Mouse (Mus musculus): ENCODE data around the gene Elmo1.

Gene Elmo1

DNA sequence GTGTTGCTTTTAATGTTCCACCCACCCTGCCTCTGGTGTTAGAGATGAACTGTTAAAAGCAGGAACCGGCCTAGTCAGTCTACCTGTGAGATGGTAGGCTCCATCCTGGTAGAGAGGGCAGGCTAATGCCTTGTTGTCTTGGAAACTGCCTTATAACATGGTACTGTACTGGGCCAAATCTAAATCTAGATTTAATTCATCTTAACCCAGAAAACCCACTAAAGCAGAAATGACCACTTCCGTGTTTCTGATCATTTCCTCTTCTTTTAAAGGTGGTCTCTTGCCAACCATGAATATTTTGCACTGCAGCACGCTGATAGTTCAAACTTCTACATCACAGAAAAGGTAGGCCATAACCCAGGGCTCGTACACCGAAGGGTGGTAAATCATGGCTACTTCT lies 118.5 kb downstream of the Elmo1 start:
- DNase-seq, result no peak

DNA sequence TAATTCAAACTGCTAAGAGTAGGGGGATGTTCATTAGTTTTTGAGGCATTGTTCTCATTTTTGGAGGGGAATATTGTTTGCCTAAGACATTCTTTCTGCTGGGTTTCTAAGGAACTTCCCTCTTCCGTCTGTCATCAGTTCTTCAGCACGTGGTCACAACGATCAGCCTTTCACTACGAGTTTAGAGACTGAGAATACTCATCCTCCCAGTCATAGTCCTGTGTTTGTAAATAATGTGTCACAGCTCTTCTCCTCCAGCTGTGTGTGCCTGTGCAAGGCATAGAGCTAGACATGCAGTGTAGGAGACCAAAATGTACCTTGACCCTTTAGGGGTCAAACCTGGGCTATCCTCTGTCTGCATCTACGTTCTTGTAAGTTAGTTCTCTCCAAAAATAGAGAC lies 121.4 kb downstream of the Elmo1 start:
- no peak for DNase-seq

DNA sequence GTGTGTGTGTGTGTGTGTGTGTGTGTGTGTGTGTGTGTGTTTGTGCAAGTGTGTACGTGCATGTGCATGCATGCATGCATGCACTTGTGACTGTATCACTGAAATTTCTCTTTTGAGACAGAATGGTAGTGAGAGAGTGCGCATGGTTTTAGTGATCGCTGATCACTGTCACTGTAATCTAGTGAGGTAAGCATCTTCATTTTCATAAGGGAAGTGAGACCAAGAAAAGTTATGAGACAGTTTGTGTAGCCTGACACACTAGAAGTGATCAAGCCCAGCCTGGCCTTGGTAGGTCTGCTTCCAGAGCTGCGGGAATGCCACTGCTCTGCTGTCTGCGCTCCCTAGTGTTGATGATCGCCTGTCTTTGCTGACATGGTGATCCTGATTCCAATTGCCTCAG lies 122.3 kb downstream of the Elmo1 start:
- DNase-seq, result no peak

DNA sequence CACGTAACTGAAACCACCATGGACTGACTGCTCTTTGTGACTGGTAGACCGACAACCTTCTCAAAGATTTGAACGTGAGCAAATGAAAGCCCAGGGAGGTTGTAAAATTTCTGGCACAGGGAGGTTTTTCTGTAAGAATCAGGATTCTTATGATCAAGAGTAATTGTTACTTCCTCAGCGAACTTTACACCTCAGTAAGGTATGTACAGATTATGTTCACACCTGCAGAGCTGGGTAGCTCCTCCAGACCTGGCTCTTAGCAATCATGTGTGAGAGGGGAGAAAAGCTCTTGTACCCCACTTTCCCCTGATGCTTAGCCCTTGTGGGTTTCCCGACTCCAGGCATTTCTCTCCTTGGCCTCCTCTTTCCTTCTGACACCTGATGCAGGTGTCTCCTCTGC lies 123.5 kb downstream of the Elmo1 start:
- no peak for DNase-seq

DNA sequence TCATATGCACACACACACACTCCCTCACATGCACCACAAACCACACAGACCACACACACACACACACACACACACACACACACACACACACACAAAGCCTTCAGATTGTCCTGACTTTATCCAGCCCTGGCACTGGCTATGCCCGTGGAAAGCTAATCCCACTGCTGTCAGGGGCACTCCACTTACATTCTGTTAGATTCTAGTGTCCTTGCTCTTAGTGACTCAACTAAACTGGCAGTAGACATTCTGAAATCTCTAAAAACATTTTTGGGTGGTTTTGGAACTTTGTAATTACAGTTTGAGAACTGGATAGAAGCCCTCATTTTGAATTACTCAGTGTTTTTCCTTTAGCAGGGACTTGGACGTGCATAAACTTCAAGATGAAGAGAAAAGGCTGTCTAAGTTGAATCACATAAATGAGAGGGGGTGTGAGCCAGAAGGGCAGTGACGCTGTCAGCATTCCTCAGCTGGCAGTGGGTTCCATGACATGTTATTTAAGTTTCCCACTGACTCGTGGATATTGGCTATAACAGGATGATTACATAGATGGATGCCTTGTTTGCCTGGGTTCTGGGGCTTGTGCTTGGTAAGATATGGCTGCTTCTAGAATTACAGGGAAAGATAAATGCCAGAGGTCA lies 127.2 kb downstream of the Elmo1 start:
- DNase-seq, result no peak

DNA sequence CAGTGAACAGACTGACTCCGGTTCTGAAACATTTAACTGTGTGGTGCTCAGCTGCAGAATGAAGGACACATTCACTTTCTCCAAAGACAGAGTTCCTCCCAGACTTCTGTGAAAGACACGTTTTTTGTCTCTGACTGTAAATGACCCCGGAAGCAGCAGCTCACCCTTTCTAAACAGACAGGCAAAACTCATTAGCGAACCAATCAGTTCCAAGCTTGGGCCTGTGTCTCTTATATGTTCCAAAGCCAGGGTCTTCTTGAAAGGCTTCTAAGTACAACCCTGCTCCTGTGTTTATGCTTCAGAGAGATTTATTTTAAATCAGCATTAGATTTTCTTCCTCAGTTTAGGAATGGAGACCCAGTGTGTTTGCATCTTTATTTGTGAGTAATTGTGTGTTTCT lies 127.7 kb downstream of the Elmo1 start:
- DNase-seq, result no peak

DNA sequence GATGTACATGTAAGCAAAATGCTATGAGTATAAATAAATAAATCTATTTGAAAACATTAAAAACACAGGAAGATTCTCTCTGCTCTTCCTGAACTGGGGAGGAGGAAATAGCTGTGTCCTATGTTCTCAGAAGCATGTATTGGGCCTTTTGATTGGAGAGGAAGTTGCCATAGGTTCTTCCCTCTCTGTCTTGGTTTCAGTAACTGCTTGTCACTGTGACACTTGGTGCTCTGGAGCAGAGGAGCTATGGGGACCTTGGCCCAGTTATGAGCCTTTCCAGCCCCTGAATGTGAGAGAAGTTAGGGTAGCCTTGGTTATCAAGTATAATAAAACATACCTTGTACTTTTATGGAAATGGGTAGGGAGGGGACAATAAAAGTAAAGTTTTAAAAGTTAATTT lies 130.0 kb downstream of the Elmo1 start:
- DNase-seq, result no peak

DNA sequence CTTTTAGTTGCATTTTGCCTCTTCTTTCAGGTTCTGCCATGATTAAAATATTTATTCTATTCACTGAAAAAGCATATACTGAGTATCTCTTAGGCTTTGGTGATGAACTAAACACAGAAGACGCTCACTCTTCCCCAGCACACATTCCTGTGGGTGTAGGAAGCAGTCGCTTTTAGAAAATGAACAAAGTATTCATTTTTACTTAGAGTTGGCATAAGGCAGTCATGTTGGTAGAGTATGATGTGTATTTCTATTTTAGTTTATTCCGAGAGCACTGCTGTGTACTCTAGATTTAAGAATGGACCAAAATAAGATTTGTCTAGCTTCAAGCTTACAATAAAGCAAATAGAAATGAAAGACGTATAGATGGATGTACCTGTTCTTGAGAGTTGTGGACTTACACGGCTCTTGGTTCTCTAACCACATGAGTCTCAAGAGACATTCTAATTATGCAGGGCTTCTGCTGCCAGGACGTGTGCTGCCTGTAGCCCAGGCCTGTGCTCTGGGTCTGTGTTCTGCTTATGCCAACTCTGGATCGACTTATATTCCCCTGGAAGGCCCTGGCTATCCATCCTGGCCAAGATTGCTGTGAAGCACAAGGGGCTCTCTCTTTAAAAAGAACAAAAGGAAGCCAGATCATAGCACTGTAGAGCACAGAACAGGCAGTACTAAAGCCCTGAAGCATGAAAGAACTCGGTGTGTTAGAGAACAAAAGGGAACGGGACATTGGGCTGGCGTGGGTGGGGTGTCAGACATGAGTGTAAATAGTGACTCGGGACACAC lies 137.7 kb downstream of the Elmo1 start:
- peak in 1 of 2 experiments; percentile 4 for DNase-seq

DNA sequence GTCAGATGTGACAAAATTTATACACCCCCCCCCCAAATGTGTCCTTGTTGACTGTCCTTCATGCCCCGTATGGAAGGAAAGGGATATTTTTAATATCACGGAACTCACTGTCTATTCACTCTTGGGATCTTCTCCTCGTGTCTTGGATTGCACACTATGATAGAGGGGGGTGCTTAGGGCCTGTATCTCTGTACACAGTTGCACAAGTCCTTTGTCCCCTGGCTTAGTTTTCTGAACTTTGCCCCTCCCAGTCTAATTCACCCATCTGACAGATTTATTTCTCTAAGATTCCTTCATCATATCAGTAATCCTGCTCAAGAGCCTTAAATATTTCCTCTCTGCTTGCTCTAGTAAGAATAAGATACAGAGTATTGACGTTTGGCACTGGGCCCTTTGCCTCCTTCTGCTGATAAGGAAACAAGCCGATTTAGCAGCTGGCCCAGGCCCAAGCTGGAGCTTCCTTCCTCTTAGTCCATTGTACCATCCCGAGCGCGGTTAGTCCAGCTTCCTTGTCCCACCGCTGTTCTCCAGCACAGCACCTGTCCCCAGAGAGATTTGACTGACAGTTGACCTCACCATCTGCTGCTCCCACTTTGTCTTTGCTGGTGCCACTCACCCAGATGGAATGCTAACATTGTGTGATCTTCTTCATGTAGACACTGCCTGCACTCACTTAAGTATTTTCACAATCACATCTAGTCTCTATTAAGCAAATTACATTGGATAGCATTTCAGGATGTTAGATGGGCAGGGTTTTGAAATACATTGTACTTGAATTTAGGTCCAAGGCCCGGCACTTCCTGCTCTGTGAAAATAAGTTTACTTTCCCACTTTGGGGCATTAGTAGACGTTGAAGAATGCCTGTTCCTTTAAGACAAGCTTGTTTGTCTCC lies 141.7 kb downstream of the Elmo1 start:
- no peak for DNase-seq

DNA sequence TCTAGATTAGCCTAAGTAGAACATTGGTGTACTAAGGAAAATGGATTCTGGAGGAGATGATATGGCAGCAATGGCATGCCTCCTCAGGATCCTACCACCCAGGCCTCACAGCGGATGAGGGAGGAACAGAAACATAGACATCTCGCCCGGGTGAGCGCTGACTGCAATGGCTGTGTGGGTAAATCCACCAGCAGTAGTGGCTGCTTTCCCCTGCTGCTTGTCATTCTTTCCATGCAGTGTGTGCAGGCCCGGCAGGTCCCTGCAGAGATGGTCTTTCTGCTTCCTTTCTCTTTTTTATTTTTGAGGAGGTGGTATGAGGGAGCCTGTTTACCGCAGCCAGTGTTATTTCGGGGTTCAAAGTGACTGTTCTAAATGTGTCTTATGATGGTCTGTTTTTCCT lies 143.3 kb downstream of the Elmo1 start:
- no peak for DNase-seq

DNA sequence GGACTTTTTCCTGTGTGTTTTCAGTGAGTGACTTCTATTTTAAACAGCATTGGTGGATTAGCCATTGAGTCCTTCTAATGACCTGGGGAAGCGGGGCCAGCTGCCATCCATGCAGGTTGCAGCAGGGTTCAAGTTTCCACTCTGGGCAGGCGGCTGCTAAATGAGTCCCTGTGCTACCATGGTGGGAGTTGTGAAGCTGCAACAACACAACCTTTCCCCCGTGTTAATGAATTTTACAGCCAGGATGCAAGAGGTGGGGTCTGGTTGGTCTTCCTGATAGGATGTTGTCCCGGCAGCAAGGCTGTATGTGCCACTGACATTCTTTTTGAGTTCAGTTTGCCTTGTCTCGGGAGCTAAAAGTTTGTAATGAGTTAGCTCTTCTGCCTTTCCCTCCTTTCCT lies 147.2 kb downstream of the Elmo1 start:
- no peak for DNase-seq

DNA sequence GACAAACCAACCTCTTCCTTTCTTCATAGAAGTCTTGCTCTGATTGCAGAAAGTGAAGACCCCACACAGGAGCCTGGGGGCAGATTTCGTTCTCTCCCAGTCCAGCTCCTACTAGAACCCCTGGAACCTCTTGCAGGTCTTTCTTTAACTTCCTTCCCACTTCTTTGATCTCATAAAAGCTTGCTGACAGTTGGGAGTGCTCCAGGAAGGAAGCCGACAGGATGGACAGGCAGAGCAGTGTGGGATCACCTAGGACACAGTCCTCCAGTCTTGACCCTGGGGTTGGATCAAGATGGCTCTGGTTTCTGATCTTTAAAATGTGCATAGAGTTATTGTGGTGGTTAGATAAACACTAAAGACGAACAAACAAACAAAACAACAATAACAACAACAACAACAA lies 147.8 kb downstream of the Elmo1 start:
- no peak for DNase-seq

DNA sequence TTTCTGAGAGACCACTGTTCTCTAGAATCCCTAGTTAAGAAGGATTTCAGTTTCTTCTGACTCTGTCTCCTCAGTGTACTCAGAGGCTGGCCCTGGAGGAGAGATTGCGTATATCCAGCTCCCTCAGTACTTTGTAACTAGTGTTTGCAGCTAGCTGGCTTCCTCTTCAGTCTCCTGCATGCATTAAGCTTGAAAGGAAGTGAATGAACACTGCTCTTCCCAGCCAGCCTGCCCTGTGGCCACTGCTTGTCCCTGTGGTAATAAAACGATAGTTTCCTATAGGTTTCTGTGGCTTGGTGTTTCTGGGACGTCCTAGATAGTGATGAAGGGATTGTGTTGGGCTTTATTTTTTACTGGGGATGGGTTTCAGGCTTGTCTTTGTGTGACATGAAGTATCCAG lies 148.3 kb downstream of the Elmo1 start:
- DNase-seq, result no peak

DNA sequence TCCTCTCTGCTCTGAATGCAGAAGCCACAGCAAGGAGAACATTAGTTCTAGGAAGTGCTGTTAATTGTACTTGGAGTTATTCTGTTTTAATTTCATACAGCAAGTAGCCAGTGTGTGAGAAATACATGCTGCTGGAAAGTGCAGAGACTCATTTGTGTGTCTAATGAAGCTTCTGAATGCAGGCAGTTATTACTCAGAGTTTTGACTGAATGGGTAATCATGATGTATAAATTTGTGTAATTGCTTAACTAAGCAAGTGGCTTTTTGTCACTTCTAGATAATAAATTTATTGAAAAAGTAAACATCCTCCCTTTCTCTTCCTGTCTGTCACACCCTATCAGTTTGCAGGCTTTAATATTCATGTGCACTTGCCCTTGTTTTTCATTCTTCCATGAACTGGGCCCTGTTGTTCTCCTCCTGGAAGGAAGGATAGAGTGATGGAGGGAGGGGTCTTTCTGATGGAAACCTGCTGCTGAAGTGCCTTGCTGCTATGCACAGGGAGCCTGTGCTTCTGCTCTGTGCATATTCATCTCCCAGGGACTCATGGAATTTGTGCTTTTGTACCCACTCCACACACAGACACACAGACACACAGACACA lies 159.8 kb downstream of the Elmo1 start:
- DNase-seq, result no peak

DNA sequence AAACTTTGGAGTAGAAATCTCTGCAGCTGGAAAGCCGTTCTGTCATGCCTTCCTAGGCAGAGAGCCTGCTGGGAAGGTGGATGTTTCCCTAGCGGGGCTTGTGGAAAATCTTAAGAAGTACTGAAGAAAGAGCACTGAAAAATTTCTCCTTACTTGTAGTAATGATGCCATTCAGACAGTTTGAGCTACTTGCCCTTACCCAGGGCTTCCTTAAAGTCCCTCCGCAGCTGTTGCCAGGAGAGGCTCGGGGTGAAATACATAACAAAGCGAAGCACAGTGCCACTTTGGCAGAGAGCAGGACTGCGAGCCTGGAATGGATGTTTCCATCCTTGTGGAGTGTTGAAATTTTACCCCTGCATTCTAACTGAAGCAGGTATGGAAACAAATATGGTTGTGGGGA lies 164.5 kb downstream of the Elmo1 start:
- DNase-seq, result no peak

DNA sequence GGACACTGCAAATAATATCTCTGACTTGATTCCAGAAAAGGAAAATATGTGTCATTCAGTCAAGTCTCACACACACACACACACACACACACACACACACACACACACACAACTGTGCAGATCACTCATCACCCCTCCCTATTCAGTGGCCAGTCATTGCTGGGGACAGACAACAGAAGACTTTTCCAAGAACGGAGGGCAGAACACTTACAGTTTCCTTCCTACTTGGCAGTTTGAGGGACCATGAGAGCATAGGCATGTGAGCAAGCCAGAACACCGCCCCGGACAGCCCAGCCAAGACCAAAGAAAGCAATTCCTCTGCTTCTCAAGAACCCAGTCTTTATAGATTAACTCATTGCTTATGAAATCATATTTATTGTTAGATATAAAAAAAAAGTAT lies 165.0 kb downstream of the Elmo1 start:
- DNase-seq, result no peak

DNA sequence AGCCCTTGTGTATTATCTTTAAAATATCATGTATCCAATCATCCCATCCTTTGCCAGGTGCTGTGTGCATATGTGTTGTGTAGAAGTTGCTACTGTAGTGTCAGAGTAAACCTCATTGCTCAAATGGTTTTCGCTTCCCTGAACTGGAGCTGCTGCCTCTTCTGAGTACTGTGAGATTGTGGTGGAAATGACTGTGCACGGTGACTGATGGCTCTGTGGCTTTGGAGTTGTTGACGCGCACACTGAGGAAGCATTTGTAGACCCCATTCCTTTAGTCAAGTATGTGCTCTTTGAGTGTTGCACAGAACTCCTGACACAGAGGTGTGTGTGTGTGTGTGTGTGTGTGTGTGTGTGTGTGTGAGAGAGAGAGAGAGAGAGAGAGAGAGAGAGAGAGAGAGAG lies 166.2 kb downstream of the Elmo1 start:
- DNase-seq, result no peak

DNA sequence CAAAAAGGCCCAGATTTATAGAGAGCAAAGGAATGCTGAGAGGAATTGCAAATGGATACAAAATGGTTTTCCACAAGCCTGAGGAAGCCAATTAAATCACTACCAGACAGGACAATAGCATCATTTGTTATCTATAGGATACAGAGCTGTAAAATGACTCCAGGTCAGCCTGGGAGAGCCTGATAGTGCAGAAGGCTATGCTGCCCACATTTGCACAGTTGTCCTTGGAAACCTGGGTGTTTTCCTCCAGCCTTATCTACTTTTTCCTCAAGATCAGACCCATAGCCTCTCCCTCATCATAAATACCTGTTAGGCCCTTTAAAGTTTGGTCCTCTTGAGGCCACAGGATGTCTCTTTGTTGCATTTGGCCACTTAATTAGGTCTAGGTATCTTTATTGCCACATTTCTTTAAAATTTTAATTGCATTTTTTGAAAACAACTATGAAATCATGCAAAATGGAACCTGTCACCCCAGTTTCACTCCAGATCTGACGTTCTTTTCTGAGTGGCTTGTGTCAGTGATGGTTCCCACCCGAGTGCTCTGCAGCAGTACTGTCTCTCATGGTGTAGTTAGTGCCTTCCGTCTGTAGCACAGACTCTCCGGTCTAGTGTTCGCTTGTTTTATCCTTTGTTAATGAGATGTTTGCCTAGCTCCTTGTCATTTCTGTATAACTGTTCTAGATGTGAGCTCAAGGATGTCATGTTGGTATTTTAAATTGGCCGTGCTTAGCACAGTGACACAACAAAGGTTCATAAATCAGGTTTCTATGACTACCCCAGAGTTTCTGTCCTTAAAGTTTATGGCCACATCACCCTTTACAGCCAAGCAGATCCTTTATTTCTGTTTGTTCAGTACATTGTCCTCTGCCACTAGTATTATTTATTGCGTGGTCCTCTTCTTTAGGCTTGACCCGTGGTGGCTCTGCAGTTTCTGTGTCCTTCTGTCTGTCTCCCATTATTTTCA lies 167.4 kb downstream of the Elmo1 start:
- no peak for DNase-seq

DNA sequence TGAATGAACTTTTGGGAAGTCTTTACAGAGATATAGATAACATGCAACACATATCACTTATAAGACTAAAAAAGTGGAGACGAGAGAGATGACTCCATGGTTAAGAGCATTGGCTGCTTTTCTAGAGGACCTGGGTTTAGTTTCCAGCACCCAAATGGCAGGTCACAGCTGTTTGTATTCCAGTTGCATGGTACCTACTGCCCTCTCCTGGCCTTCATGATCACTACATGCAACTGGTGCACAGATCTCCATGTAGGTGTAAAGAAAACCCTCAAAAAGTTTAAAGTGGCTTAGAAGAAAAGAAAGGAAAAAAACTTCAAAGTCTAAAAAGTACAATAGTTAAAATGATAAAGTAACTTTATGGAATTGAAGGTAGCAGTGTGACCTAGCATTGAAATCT lies 172.8 kb downstream of the Elmo1 start:
- no peak for DNase-seq

DNA sequence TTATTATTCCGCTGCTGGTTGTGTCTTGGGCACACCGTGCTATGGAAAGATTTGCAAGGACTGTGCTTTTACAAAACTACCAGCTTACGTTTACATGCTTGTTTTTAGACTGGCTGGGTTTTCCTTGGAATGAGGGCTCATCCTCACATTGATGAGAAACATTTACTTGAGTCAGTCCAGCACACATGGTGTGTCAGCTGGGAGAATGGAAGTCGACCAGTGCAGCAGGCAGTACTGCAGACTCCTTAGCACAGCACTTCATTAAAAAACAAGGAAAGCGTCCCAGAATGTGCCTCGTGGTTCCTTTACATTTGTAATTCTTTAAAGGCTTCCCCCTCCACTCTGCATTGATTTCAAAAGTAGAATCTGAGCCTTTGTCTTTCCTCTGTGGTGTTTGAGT lies 179.8 kb downstream of the Elmo1 start:
- DNase-seq, result no peak

DNA sequence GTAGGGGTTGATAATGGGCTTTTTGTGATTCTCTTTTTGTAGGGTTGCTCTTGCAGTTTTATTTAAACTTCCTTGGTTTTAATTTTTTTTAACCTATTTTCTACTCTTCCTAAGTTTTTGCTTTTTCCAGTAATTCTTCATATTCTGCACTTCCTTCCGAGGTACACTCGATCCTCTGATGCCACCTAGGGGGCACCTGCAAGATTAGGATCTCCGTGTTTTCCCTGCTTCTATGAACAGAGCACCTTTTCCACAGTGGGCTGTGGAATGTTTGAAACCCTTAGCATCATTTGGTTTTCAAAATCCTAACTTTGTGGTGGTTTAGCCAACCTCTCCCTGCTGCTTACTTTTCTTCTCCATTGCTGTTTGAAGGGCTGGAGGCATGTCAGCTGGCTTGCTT lies 181.4 kb downstream of the Elmo1 start:
- no peak for DNase-seq

DNA sequence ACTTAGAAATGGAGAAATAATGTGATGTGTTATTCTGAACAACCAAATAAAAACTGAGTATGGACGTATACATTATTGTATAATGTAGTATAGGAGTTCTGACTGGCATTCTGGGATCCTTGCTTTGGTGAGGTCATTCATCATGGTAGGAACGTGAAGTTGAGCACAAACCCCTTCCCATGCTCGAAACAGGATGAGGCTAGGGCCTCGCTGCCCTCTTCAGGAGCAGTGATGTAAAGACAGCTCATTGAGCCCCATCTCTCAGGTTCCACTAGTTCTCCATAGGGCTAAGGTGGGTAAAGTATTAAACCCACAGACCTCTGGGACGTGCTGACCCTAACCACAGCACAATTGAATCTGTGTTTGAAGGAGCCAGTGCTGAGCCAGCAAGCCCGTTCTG lies 182.2 kb downstream of the Elmo1 start:
- DNase-seq, result no peak

Measured in cerebellum, adult 18-20 months (tissue).